Mouse (Mus musculus) kidney, adult 11 months (tissue): ENCODE results near the gene Crlf2.
A peak's percentile ranks its signal among the peaks of the same experiment; 100 is the strongest.

Source experiments
- DNase-seq: peaks from one replicate; pipeline ENCODE4 v3.0.0; 2022

Crlf2 gene

GRCm38 (mm10) chr5:109509679-109510078, 49.1 kb downstream of the Crlf2 start:
- DNase-seq, result no peak

GRCm38 (mm10) chr5:109506729-109507128, 52.1 kb downstream of the Crlf2 start:
- DNase-seq, result peak; percentile 4
